Mouse (Mus musculus): ENCODE results near the gene Cyb561d2.

- TF ChIP-seq POLR2A (IDR thresholded peaks at IDR 0.05; ENCODE audit: borderline replicate concordance, control insufficient read depth, low read depth, low read length) (no peak), CTCF (IDR thresholded peaks at IDR 0.05; ENCODE audit: control insufficient read depth, insufficient read depth, low read length) (no peak)
Measured at GRCm38 (mm10) chr9:107569270-107569669, 27.3 kb upstream of the Cyb561d2 start.

All from bone marrow, adult 2 months (tissue).